Mouse (Mus musculus): Measurements from ENCODE around the gene Serinc2.

DNA sequence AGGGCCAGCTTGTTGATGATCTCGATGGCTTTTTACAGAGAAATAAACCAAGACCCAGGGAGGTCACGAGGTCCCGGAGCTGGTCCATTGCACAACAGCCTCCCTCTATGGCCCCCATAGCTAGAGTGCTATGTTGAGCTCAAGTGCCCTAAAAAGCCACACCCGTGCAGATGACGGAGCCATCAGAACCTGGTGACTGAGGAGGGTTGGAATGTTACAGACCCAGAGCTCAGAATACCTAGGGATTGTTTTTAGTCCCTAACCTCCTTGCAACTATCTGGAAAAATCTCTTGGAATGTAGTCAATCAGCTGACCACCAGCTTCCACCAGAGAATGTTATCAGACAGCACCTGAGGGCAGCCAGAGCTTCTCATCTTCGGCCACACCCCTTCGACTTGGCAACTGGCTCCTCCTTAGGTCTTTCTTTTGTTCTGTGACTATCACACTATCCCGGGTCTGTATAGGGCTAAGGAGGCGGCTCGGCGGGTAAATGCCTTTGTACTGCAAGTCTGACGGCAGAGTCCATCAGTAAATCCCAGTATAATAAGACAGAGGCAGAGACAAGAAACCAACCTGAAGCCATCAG, 23.4 kb upstream of the Serinc2 start:
- TF ChIP-seq POLR2A (IDR thresholded peaks at IDR 0.05; ENCODE audit: borderline replicate concordance, extremely low read depth, insufficient read depth, insufficient read length, poor library complexity, severe bottlenecking) (no peak), CTCF (IDR thresholded peaks at IDR 0.05; ENCODE audit: borderline replicate concordance, extremely low read depth, insufficient read depth, insufficient read length) (no peak)

Data from brain, embryonic 14.5 days (tissue).